Mouse (Mus musculus) urinary bladder, adult 2 months (tissue): ENCODE data around the gene Gpr180. TPM values are rescaled to one million over a fixed set of nuclear protein-coding genes. Genes with fewer than 3 reads are reported as not detected.
"Not testable (repeated sequence)": the region's sequence is repeated elsewhere in the genome, so short reads cannot be mapped to it uniquely, and the experiment has no call there.

Experiments used
- DNase-seq: peaks from one replicate; pipeline ENCODE4 v3.0.0; 2022; ENCODE audit warnings: low spot score
- polyA plus RNA-seq: library from polyadenylated mRNA; depleted of rRNA; stranded (reverse); fragments of >200 nt; gene quantifications from 2 replicates; pipeline ENCODE4 v1.2.3, GENCODE M21; 2012; rRNA removed

Gene Gpr180
- polyA plus RNA-seq = 30.0 and 38.9 TPM in 2 replicates

GRCm38 (mm10) chr14:118136744-118137452, at the start of gene Gpr180:
Gene Gpr180, plus strand, starts transcription at chr14:118137158.
- DNase-seq = peak; percentile 89

DNA sequence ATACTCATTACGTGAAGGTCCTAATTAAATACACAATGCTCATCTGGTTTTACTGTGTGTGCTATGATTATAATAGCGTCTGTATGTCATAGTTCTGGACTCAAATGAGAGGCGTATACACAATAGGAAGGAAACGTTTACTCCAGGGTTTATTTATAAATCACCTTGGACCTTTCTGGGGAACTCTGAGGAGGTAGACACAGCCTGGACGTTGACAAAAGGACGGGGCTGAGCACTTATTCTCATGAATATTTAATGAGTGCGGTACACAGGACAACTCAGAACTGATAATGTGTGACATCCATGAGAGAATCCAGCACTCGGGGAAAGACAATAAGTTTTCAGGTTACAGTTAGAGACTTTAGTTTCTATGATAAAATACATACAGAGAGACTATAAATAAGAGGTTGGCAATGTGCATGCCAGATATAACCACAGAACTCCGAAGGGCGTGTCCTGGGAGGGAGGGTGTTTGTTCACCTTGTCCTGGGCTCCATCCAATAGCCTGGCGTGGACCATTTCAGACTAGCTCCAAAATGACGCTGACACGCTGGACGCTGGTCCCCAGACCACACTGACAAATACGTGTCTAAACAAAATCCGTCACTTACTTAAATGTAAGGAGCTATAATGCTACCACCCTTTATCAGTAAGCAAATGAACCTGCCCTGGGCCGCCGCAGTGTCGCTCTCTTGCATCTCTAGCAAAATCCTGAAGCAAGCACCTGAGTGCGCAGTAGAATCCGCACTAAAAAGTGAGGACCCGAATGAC, 48.3 kb upstream of the Gpr180 start:
- DNase-seq = no peak

- DNase-seq = peak; percentile 90
Observed at GRCm38 (mm10) chr14:118089215-118089805, 47.6 kb upstream of the Gpr180 start.

DNA sequence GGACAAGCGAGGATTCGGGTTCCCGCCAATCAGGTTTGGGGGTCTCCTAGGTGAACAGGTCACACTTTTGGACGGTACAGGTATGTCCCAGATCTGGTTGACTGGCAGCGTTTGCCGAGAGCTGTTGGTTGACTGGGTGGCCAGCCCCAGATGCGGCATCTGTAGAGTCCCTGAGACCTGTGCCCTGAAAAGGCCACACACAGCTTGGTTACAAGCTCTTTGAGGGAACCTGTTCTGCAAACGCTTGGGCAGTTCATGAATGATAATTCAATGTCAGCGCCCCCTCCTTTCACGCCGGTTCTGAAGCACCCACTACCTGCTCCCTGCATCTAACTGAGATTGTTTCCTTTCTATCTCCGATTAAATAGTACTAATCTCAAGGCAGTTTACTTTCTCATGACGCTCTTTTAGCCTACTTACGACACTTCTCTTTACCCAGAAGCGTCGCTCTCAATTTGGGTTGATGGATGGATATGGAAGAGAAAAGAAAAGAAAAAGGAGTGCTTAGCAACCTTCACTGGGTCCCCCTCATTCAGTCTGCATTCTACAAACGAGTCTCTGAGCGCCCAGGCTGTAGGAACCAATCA, 47.1 kb upstream of the Gpr180 start:
- no peak for DNase-seq

- DNase-seq = no peak
Observed at GRCm38 (mm10) chr14:118098265-118098664, 38.7 kb upstream of the Gpr180 start.

DNA sequence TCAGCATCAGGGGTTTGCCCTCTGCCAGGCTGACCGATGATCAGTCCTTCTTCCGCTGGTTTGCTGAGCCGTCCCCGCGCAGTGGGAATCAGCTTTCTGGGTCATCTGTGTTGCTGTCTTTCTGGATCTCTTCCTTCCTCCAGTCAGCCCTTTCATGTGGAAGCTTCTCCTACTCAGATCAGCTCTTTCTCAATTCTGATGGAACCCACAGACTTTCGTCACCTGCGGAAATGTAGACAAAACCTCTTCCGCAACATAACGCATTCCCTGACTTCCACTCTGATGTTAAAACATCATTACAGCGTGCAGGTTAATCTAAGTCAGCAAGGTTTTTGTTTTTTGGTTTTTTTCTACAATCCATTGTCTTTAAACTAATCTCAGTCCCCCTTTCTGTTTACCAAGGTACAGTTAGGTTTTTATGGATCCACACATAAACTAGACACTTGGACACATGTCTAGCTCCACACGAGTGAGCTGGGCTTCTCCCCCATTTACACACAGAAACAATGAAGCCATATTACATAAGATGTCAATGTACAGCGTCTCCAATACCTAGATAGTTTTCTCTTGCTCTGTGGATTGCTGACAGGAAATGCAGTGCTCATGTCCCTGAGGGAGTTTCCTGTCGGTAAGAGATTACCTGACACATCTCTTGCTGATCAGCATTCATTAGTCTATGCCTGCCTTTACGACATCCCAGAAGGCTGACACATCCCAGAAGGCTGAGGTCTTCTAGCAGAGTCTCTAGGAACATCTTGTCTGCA, 35.5 kb upstream of the Gpr180 start:
- DNase-seq = no peak

DNA sequence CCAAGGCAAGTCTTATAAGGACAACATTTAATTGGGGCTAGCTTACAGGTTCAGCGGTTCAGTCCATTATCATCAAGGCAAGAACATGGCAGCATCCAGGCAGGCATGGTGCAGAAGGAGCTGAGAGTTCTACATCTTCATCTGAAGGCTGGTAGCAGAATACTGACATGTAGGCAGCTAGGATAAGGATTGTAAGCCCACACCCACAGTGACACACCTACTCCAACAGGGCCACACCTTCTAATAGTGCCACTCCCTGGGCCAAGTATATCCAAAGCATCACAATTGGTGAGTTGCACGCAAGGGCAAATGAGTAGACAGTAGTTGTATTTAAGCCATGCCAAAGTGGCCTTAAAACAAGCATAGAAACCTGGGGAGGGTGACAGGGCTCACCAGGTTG, 29.5 kb upstream of the Gpr180 start:
- DNase-seq = not testable (repeated sequence)

GRCm38 (mm10) chr14:118113116-118113515, 23.8 kb upstream of the Gpr180 start:
- DNase-seq = no peak

DNA sequence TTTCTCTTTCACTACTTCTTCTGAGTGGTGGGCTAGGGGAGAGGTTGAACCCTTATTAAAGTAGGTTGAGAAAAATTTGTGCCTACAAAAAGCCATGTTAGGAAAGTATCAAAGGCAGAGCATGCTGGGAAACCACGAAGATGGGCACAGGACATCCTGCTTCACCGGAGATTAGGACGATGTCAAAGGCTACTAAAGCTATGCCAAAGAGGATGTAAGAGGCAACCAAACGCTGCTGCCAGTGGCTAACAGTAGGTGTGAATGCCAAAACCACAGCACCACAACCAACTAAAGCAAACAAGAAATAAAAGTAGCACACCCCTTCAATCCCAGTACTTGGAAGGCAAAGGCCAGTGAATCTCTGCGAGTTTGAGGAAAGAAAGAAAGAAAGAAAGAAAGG, 12.8 kb upstream of the Gpr180 start:
- no peak for DNase-seq

GRCm38 (mm10) chr14:118124771-118125170, 12.2 kb upstream of the Gpr180 start:
- no peak for DNase-seq

- DNase-seq = no peak
Observed at GRCm38 (mm10) chr14:118126301-118126700, 10.7 kb upstream of the Gpr180 start.

- no peak for DNase-seq
Observed at GRCm38 (mm10) chr14:118131472-118131871, 5.5 kb upstream of the Gpr180 start.

DNA sequence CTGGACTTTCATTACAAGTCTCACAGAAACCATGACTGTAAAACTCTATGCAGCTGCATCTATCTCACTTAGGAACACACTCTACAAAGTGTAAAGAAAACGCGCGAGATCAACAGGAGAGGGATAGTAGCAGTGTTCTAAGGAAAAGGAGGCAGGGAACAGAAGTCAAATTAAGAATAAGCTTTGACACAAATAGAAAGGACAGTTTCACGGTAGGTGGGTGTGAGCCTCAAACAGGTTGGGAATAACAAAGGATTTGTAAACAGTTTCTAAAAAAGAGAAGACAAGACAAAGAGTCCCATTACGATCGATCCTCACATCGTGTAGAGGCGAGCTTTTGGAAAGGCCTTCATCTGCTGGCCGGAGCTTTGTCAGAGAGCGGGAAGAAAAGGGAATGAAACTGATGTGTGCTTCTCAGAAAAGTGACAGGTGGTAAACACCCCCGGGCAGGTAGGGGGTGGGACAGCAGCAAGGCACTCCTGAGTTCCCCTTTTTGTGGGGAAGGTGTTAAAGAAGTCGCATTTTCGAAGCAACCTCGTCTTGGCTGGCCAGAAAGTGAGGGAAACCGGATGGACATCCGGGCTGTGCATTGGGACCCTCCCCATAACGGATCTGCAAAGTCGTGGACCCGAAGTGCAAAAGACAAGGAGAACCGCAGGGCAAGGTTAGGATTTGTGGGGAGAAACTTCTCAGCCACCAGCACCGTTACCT, 4.9 kb upstream of the Gpr180 start:
- no peak for DNase-seq

DNA sequence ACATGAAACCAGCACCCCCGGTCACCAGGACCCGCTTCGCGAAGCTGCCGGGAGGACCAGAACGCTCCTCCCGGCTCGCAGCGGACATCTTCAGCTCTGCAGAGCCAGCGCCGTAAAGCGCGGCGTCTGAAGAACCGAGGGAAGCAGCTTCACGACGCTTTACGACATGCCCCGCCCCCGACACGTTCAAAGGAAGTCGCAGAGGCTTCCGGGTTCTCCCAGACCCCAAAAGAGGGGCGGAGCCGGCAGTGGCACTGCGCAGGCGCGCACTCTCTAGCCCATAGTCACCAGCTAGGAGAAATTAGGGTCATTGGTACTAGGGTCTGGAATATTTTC, 4.3 kb upstream of the Gpr180 start, which contains the start of gene Tgds:
Gene Tgds (minus strand): TSS at position 114 of the 336 bp plus-strand sequence.
- DNase-seq = peak; percentile 89

GRCm38 (mm10) chr14:118137487-118137886, 529 bp downstream of the Gpr180 start:
- no peak for DNase-seq

- no peak for DNase-seq
Observed at GRCm38 (mm10) chr14:118142283-118142682, 5.3 kb downstream of the Gpr180 start.

DNA sequence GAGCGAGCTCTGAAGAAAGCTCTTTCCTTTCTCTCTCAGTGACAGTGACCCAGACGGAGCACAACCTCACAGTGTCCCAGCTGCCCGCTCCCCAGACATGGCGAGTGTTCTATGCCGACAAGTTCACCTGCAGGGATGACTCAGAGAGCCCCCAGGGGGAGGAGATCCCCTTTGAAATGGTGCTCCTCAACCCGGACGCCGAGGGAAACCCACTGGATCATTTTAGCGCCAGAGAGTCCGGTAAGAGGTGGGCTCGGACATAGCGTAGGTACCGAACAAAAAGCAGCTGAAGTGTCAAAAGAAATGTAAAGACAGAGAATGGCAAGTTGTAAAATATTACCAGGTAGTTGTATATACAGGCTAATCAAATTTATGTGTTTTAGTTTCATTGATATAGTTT, 11.1 kb downstream of the Gpr180 start:
- no peak for DNase-seq

GRCm38 (mm10) chr14:118148554-118148953, 11.6 kb downstream of the Gpr180 start:
- DNase-seq = no peak

- no peak for DNase-seq
Observed at GRCm38 (mm10) chr14:118150656-118151551, 13.9 kb downstream of the Gpr180 start.
